Mouse (Mus musculus): ENCODE data around the gene Rdm1.
"Not testable (repeated sequence)": the region's sequence is repeated elsewhere in the genome, so short reads cannot be mapped to it uniquely, and the experiment has no call there.

Rdm1 gene

DNA sequence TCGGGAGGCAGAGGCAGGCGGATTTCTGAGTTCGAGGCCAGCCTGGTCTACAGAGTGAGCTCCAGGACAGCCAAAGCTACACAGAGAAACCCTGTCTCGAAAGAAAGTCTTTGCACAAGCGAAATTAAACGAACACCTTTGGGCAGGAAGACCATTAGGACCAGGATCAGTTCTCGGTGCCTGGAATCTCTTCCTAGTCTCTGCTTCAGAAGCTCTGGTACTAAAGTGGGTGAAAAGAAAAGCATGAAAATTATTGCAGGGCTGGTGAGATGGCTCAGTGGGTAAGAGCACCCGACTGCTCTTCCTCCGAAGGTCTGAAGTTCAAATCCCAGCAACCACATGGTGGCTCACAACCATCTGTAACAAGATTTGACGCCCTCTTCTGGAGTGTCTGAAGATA is 20.1 kb downstream of the Rdm1 start:
- in situ Hi-C loops (cut with MboI; ENCODE audit: unreplicated experiment in 2 of 2): not testable (repeated sequence)

DNA sequence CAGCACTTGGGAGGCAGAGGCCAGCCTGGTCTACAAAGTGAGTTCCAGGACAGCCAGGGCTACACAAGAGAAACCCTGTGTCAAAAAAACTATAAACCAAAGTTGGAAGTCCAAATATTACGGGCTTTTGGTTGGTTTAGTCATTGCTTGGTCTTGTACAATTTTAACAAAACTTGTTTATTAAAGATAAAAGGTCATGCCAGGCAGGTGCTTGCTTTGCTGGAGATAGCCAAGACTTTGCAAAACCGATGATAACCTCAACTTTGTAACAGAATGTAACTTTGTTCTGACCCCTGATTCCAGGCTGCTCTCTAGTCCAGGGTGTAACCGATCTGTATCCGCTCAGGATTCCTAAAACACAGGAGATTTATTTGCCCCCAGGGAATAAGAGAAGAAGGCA is 29.4 kb downstream of the Rdm1 start:
- in situ Hi-C loops (cut with MboI; ENCODE audit: unreplicated experiment in 2 of 2): loop anchor here in 1 of 2 experiments (5.0 kb wide), 1 partner anchor 76 kb away; the partner anchor contains the start of gene Dhx8

GRCm38 (mm10) chr11:101657528-101657885 is 30.5 kb downstream of the Rdm1 start:
- in situ Hi-C loops (cut with MboI; ENCODE audit: unreplicated experiment in 2 of 2): loop anchor here in 1 of 2 experiments (5.0 kb wide), 1 partner anchor 75 kb away; the partner anchor contains the start of gene Dhx8

GRCm38 (mm10) chr11:101657886-101658750 is 31.1 kb downstream of the Rdm1 start:
- in situ Hi-C loops (cut with MboI; ENCODE audit: unreplicated experiment in 2 of 2): loop anchor here in 1 of 2 experiments (5.0 kb wide), 1 partner anchor 74 kb away; the partner anchor contains the start of gene Dhx8

- in situ Hi-C loops (cut with MboI; ENCODE audit: unreplicated experiment in 2 of 2): loop anchor here in 1 of 2 experiments (5.0 kb wide), 1 partner anchor 73 kb away; the partner anchor contains the start of gene Dhx8
These were observed 32.0 kb downstream of the Rdm1 start for GRCm38 (mm10) chr11:101658751-101659558.

DNA sequence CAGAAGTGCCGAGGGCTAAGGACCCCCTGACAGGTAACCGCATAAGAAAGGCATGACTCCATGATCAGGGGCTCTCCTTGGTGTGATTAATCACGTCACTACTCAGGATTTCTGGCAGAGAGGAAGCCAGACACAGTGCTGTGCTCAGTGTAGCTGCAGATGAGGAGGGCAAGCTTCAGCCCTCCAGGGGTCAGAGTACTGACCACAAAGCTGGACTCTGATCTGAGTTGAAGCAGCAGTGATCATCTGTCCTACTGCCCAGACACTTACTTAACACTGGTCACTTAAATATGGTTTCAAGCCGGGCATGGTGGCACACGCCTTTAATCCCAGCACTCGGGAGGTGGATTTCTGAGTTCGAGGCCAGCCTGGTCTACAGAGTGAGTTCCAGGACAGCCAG is 34.2 kb downstream of the Rdm1 start:
- in situ Hi-C loops (cut with MboI; ENCODE audit: unreplicated experiment in 2 of 2): loop anchor here in 1 of 2 experiments (5.0 kb wide), 1 partner anchor 71 kb away; the partner anchor contains the start of gene Dhx8

- in situ Hi-C loops (cut with MboI; ENCODE audit: unreplicated experiment in 2 of 2): loop anchor here in 1 of 2 experiments (5.0 kb wide), 1 partner anchor 71 kb away; the partner anchor contains the start of gene Dhx8
These were observed 34.8 kb downstream of the Rdm1 start for GRCm38 (mm10) chr11:101661786-101662185.

DNA sequence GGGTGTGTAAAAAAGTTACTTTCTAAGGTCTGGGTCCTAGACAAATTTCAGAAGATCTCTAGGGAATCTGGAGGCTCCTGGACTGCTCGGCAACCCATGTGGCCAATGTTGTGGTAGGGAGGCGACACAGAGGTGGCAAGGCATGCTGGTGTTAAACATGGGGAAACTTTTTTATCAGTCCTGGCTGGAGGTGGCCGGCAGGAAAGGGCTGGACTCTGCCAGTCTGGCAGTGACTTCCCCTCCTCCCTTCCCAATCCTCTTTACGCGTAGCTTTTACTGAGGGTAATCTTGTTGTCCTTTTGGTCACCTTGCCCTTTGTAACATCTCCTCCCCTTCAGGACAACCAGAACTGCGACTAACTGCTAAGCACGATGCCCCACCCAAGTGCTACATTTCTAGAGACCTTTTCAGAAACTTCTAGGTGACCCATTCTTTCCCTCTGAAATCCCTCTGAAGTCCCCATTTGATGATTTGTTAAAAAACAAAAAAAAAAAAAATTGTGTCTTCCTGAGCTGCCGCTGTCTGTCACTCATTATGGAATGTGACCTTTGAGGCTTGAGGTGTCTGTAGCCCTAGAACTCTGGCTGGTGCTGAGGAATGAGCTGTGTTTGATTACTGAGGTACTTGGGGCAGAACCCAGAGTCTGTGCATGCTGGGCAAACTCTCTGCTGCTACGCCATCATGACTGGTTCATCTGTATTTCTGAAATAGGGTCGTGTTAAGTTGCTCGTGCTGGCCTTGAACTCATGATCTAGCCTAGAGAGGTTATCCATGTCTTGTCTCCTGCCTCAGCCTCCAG is 36.4 kb downstream of the Rdm1 start:
- in situ Hi-C loops (cut with MboI; ENCODE audit: unreplicated experiment in 2 of 2): loop anchor here in 1 of 2 experiments (5.0 kb wide), 1 partner anchor 69 kb away; the partner anchor contains the start of gene Dhx8

- in situ Hi-C loops (cut with MboI; ENCODE audit: unreplicated experiment in 2 of 2): loop anchor here in 1 of 2 experiments (5.0 kb wide), 1 partner anchor 67 kb away; the partner anchor contains the start of gene Dhx8
These were observed 38.0 kb downstream of the Rdm1 start, which contains the start of gene Arl4d for GRCm38 (mm10) chr11:101664825-101665635. Arl4d (plus strand) TSS chr11:101665541.

- in situ Hi-C loops (cut with MboI; ENCODE audit: unreplicated experiment in 2 of 2): no loop called here
These were observed 38.6 kb downstream of the Rdm1 start for GRCm38 (mm10) chr11:101665636-101665992.

DNA sequence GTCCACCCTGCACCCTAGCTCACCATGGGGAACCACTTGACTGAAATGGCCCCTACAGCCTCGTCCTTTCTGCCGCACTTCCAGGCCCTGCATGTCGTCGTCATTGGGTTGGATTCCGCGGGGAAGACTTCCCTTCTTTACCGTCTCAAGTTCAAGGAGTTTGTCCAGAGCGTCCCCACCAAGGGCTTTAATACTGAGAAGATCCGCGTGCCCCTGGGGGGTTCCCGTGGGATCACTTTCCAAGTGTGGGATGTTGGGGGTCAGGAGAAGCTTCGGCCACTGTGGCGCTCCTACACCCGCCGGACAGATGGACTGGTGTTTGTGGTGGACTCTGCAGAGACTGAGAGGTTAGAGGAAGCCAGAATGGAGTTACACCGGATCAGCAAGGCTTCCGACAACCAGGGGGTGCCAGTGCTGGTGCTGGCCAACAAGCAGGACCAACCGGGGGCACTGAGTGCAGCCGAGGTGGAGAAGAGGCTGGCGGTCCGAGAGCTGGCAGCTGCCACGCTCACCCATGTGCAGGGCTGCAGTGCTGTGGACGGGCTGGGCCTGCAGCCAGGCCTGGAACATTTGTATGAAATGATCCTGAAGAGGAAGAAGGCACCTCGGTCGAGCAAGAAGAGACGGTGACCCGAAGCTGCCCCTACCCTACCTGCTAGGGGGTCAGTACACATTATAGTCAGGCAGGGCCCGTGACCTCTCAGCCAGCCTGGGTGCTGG is 39.8 kb downstream of the Rdm1 start:
- in situ Hi-C loops (cut with MboI; ENCODE audit: unreplicated experiment in 2 of 2): no loop called here

DNA sequence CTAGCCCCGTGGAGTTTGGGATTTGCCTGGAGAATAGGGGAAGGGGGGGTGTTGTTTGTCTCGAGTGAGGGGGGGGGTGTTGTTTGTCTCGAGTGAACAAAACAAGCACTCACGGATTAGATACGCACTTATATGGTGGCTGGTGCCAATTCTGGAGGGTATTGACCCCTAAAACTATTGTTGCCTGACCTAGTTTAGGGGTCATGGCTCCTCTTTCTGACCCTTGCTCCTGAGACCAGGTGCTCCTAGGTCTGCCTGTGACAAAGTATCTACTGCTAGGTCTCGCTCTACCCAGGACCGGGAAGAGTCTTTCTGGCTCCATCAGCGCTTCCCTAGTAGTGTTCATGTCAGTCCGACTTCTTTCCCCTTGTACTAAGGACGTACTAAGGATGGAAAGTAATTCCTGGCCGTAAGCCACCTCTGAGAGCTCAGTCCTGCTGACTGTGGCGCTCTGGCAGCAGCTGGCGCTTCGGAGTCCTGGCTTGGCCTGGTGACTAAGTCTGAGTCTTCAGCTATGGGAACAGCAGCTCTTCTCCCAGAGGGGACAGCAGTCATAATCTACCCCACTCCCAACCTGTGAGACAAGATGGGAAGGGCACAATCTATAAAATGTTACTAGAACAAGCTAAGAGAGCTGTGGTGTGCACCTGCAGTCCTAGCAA is 41.0 kb downstream of the Rdm1 start:
- in situ Hi-C loops (cut with MboI; ENCODE audit: unreplicated experiment in 2 of 2): no loop called here

DNA sequence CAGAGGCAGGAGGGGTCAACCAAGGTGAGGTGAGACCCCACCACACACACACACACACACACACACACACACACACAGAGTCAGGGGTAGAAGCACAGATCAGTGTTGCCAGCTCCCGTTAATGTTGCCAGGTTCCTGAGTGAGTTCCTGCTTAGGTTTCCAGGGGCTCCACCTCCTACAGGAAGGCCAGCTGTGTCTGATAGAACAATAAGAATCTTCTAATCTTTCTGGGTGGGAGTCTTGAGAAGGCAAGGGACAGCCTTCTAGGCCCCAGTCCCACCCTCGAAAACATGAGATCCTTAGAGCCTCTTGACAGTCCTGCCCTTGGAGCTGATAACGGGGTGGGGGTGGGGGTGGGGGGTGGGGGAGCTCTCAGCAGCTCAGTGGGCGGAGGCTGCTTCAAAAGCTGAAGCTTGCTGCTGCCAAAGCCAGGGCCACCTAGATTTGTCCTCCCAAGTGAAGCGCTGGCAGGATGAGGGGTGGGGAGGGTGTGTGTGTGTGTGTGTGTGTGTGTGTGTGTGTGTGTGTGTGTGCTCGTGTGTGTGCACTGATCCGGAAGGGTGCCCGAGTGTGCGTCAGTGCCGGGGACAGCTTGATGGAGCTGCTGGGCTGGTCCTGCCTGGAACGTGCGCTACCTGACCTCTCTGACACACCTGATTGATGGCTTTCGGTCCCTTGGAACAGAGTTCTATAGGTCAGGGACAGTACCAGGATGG is 41.7 kb downstream of the Rdm1 start:
- in situ Hi-C loops (cut with MboI; ENCODE audit: unreplicated experiment in 2 of 2): no loop called here

GRCm38 (mm10) chr11:101670334-101670733 is 43.3 kb downstream of the Rdm1 start:
- in situ Hi-C loops (cut with MboI; ENCODE audit: unreplicated experiment in 2 of 2): no loop called here

DNA sequence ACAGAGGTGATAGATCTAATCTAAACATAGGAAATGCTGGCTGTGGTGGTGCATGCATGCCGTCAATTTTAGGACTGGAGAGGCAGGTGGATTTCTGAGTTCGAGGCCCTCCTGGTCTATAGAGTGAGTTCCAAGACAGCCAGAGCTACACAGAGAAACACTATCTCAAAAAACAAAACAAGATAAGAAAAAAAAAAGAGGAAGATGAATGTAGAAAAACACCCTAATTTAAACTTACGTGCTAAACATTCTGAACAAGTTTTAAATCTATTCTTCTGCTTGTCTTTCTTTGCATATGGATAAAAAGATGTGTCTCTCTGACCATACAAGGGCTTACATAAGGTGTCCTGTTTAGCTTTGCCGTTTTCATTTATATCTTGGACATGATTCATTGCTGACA is 44.3 kb downstream of the Rdm1 start:
- in situ Hi-C loops (cut with MboI; ENCODE audit: unreplicated experiment in 2 of 2): no loop called here

DNA sequence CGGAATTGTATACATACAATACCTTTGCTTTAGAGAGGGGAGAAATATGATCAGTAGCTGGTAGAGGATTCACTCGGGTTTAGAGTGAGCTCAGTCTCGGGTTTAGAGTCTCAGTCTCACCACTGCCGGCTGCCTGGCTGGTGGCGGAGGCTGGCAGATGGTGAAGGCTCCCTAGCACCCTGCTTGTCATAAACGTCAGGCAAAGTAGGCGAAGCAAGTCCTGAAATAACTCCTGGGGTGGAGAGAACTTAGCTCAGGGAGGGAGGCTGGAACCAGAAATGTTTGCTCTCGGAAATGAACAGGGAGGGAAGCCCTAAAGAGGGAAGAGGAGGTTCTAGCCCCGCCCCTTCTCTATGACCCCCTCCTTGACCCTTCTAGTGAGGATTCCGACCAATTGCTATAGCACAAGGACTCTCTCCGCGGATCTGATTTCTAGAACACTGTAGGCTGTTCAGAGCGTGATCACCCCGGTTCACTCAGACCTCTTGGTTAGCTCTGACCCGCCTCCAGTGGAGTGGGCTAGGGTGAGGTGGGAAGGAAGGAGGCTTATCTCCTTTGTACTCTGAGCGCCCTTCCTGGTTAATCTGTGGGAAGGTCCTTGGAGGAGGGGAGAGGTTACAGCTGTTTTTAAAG is 46.1 kb downstream of the Rdm1 start:
- in situ Hi-C loops (cut with MboI; ENCODE audit: unreplicated experiment in 2 of 2): no loop called here

GRCm38 (mm10) chr11:101674106-101674505 is 47.1 kb downstream of the Rdm1 start:
- in situ Hi-C loops (cut with MboI; ENCODE audit: unreplicated experiment in 2 of 2): no loop called here
